Mouse (Mus musculus) 416B (cell line): ENCODE data around the gene Fam71b.

ENCODE experiments used
- DNase-seq: peaks from one replicate; pipeline ENCODE4 v3.0.0; 2011; ENCODE audit warnings: low read depth

Gene Fam71b

DNA sequence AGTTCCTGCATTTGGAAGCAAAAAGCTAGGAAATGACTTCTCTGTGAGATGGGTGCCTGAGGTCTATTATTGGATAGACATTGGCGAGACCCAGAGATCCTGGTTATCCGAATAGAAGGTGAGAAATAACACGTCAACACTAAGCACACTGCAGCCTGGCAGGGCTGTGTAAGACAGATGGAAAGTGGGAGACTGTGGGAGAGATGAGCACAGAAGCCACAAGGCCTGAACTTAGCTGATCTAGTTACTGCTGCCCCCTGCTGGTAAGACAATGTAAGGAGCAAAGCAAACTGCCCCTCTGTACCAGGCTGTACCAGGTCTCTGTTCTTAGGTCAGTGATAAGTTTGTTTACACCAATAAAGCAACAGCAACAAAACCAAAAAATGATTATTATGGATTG is 34.8 kb downstream of the Fam71b start:
- DNase-seq, result peak; percentile 91

DNA sequence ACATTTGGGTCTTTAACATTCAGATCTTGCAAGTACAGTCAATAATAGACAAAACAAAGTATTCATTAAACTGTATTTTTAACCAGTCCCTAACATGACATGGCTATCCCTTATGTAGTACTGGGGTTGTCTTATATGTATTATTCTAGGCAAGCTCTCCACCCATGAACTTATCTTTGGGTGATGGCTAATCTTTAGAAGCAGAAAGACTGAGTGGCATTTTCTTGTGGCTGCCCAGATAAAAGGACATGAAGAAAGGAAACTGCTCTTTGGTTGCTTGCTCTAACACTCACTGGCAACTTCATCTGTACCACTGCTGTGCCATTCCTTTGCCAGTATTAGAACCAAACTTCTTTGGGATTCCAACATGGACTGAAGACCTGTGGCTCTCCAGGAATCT is 39.0 kb downstream of the Fam71b start:
- DNase-seq, result no peak

DNA sequence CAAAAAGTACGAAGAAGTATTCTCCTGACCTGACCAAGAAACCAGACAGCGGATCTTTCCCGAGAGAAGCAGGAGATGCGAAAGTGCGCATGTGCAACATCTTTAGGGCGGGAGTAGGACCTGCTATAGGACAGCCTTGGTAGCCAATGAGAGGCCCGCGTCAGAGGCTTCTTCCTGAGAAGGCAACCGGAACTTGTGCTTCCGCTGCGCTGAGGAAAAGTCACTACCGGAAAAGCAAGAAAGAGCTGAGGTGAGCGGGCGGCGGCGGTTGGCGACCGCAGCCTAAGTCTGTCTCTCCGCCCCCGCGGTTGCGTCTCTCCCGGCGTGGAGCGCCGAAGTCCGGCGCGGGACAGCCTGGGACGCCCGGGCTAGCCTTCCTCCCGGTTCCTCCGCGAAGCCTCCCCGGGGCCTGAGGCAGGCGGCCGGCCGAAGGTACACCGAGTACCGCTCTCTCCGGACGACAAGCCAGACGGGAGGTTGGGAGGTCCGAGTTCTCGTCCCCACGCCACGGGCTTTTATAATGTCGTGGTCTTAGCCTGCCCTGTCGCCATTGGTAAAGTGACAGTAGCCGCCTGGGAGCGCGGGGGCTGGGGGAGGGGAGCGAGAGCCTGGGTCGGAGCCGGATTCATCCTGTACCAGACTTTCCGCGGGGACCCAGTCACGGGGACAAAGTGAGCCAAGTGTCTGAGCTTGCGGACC is 40.5 kb downstream of the Fam71b start, which contains the start of gene Med7:
Med7 (plus strand) TSS at position 166 of the 699 bp plus-strand sequence.
- DNase-seq, result peak; percentile 99

DNA sequence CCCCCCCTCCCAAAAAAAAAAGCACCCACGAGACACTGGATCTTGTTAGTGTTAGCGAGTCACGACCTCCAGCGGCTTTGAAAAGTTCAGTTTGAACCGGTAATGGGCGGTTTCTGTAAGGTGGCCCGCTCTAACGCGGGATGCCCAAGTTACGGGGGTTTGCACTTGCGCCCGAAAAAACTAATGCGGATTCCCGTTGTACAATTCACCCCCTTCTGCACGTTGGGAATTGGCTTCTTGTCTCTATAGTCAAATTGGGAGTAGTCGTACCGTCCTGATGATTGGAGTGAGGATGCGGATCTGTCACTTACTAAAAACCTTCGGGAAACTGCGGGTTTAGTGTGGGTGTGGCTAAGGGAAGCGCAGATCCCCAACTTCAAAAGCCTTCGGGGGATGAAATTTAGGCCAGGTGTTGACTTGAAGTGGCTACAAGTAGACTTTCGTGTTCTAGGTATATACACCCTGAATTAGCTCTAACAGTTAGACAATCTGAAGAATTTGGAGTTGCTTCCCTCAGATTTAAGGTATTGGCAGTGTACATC is 41.2 kb downstream of the Fam71b start:
- DNase-seq, result peak; percentile 83

DNA sequence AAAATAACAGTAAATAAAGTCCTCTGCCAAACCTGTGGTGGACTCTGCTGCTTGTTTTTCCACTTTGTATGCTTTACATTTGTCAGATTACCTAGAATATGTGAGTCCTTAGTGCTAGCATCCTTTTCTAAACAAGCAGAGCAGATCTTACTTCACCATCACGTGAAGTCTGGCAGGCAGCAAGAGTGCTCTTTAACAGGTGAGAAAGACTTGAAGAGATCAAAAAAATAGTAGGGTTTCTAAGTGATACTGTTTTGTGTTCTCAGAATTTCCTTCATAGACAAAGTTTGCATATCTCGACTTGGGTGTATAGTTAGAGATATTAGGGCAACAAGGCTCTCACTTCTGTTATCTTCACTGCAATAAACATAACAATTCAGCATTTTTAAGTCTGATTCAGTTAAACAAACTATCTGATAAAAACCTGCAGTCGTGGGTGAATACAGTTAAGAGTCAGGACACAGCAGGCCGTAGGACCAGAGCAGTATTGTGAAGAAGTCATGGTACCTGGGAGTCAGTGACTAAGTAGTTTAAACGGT is 42.7 kb downstream of the Fam71b start:
- no peak for DNase-seq

DNA sequence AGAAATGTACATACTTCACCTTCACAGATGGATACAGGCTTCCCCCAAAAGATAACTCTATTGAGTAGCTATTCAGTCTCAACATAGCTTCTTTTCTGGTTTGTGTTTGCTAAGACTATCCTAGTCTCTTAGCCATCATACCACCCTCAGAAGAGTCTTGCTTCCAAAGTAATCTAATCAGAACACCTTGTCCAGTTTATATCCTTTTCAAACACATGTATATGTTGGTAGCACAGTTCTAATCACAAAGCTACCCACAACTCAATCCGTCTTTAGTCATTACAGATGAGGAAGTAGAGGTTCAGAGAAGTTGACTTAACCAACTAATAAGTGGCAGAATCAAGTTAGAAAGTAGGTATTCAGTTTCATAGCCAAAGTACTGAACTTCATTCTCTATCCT is 45.4 kb downstream of the Fam71b start:
- peak; percentile 43 for DNase-seq

DNA sequence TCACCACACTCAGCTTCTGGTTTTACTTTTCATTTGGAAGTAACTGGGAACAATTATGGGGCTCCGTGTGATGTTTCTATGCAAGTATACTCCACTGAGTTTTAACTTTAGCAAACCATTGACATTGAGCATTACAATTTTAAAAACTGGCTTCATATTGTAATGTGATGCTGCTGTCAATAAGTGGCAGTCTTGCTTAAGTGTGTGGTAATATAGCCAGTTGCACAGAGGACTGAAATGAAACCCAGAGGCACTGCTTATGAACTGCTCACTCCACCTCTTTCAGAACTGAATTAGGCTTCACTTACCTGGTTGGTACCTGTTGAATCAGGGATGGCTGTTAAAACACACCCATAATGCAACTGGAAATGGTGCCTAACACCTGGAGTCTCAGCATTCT is 46.8 kb downstream of the Fam71b start:
- DNase-seq, result peak; percentile 75

DNA sequence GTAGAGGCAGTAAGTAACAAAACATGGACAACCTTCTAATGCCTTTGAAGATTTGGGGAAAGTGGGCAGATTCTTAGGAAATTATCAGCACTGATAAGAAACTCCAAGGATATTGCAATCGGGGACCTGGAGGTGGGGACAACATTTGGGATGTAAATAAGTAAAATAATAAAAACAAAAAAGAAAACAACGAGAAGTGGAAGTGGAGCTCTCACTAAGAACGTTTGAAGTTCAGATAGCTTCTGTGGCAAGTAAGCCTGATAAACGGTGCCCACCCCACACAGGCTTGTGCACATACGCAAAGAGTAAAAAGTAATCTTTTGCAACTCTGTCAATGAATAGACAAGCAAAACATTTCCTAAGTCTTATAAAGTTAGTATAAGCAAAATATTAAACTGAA is 47.6 kb downstream of the Fam71b start:
- no peak for DNase-seq

DNA sequence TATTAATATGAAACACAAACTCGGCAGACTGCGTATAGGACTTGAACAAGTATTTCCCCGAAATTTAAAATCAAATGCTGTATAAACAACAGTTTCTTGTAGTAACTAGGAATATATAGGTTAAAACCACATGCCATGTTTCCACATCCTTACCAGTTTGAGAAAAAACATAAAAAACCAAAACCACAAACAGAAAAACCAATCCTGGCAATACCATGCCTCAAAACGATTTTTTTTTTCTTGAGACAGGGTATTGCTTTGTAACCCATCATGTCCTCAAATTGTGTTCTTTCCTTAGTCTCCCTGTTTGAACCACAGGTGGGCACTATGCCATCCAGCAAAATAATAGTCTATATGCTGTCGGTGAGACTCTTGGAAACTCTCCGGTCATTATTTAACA is 49.8 kb downstream of the Fam71b start:
- peak; percentile 50 for DNase-seq

DNA sequence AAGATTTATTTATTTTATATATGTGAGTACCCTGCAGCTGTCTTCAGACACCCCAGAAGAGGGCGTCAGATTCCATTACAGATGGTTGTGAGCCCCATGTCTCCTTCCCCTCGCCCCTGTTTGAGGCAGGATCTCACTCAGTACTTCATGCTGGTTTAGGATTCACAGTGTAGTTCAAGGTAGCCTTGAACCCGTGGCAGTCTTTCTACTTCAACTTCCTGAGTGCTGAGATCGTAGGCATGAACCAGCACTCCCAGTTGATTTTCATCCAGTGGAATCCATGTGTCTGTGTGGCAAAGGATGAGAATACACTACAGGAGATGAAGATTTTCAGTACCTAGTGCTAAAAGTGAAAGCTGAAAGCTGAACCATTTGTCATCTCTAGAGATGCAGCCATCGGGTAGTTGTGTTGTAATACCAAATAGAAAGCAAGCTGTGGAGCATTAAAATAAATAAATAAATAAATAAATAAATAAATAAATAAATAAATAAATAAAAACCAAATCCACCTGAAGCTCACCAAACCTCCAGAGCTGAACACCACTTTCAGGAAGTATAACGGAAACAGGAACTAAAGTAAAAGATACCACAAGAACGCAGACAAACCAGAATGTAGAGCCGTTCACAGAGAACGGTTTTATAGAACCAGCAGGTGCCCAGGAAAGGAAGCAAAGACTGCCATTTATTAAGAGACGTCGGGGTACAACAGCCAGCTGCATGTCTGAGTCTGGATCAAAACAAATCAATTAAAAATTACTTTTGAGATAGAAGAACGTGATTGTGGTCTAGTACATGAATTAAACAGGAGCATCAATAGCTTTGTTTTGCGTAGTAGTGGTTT is 51.5 kb downstream of the Fam71b start:
- DNase-seq, result peak; percentile 79

DNA sequence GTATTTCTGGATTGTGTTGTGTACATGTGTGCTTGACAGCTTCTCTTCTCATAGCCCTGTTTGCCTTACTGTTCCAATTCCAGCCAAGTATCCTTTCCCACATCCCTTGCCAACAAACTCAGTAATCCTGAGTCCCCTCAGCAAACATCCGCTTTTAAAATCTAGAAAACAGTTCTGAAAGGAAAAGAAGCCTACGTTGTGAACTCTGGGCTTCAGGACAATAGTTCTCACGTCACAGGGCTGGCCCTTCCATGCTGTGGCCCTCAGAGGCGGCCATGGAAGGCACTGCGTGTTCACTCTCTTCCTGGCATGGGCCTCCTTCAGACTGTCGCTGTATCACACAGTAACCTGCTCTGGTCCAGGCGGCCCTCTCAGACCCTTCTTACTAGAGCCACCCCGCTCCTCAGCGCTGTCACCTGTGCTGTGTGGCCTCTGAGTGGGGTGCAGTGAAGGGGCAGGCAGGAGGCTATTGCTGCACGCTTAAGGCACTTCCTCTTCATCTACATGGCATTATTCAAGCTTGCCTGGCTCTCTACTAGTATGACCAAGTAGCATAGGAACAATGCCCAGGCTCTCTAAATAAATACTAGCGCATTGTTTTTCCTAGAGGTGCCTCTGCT is 53.2 kb downstream of the Fam71b start:
- DNase-seq, result no peak

DNA sequence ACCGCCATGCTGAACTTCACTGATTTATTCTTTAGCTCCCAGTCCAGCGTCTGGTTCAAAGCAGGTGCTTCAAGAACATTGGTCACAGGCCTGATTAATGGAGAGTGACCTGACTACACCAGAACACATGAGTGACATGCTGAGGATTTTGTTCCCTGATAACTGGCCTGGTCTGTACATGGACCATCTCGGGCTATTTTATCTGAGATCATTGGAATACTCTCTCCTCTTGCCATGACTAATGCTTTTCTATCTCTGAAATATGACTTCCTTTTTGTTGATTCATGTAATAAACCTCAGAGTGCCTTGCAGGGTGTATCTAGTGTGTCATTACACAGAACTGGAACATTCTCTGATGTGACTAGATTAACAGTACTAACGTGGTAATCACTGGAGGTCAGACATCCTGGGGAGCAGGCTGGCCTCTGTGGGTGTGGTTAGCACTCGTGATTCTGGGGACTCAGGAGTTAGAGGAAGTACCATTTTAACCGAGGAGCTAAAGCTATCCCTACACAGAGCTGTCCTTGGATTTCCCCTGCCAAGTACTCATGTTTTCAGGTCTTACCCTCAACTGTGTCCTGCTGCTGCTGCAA is 58.2 kb downstream of the Fam71b start, which contains the start of gene Havcr2:
Havcr2 (plus strand) TSS at position 483 of the 593 bp plus-strand sequence.
- DNase-seq, result peak; percentile 95
